Mouse (Mus musculus) hindbrain, embryonic 15.5 days (tissue): Measurements from ENCODE around the gene Phf24. TPM values are rescaled to one million over a fixed set of nuclear protein-coding genes. Genes with fewer than 3 reads are reported as not detected.

Experiments
- ATAC-seq: fragments of 200-750 bp; cut with Nextera tagmentation; 2 replicates; pipeline ENCODE4 v1.8.0; 2017; ENCODE audit warnings: low read depth, moderate number of reproducible peaks, moderate TSS enrichment; ENCODE audit not compliant: low FRiP score
- H3K27ac ChIP-seq: fragments of 300-500 bp; sonication (generic); replicated peaks from 2 replicates; pipeline ENCODE4 v1.5.1; 2015; ENCODE audit warnings: mild to moderate bottlenecking, inconsistent platforms
- H3K27me3 ChIP-seq: fragments of 300-500 bp; sonication (generic); 2 replicates; pipeline ENCODE4 v1.6.1; 2015; ENCODE audit warnings: control low read depth, inconsistent platforms
- H3K36me3 ChIP-seq: fragments of 300-500 bp; sonication (generic); 2 replicates; pipeline ENCODE4 v1.6.1; 2015; ENCODE audit warnings: control low read depth, inconsistent platforms
- H3K4me1 ChIP-seq: fragments of 300-500 bp; sonication (generic); replicated peaks from 2 replicates; pipeline ENCODE4 v1.6.1; 2015; ENCODE audit warnings: control low read depth, inconsistent platforms
- H3K4me2 ChIP-seq: fragments of 300-500 bp; sonication (generic); 2 replicates; pipeline ENCODE4 v1.6.1; 2015; ENCODE audit warnings: moderate library complexity, mild to moderate bottlenecking, inconsistent platforms
- H3K4me3 ChIP-seq: fragments of 300-500 bp; sonication (generic); 2 replicates; pipeline ENCODE4 v1.5.1; 2015; ENCODE audit warnings: mild to moderate bottlenecking, inconsistent platforms
- H3K9ac ChIP-seq: fragments of 300-500 bp; sonication (generic); 2 replicates; pipeline ENCODE4 v1.6.1; 2015; ENCODE audit warnings: inconsistent platforms
- H3K9me3 ChIP-seq: fragments of 300-500 bp; sonication (generic); 2 replicates; pipeline ENCODE4 v1.6.1; 2016; ENCODE audit warnings: control low read depth, inconsistent platforms
- whole genome bisulfite sequencing: fragments of 180-500 bp; shearing (Covaris S2); methylation state at CpG from one replicate; pipeline ENCODE4 v1.1.7; 2015; 5-methylcytosine and 5-hydroxymethylcytosine counted together
- polyA plus RNA-seq: library from polyadenylated mRNA; unstranded; fragments of >200 nt; fragmentation: Nextera tagmentation; extraction: Ambion mirVana; gene quantifications from 2 replicates; pipeline ENCODE4 v1.2.1, GENCODE M21; 2015

The Phf24 gene
- polyA plus RNA-seq, 1 experiment from 2014 or later: 39.3 TPM

DNA sequence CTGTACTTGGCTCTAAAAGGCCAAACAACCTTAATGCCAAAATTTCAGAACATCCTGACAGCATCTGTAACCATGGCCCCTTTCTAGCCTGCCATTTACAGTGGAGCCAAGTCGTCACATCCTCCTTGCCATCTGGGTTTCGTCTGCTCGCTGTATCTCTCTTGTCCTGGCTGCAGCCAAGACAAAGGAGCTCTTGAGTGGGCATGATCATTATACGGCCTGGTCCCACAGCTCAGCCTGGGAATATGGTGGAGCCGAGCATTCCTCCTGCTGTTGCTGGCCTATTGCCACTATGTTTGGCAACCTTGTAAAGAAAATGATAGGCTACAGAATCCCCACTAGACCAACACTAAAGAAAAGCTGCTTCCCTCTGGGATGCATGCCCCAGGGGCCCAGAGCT lies 26.9 kb downstream of the Phf24 start:
- H3K27ac ChIP-seq: no peak overlapping the region
- no peak overlapping the region for H3K9ac ChIP-seq
- peaks cover 18% of the 10 kb centered on the region for H3K36me3 ChIP-seq
- no peaks in the 10 kb centered on the region for H3K9me3 ChIP-seq
- peaks cover 28% of the 10 kb centered on the region for H3K4me1 ChIP-seq
- H3K4me2 ChIP-seq: no peak overlapping the region
- H3K4me3 ChIP-seq: no peak overlapping the region
- ATAC-seq: no peak
- 54% methylated on average over 5 of the region's 5 CpGs for WGBS
- H3K27me3 ChIP-seq: no peaks in the 10 kb centered on the region

DNA sequence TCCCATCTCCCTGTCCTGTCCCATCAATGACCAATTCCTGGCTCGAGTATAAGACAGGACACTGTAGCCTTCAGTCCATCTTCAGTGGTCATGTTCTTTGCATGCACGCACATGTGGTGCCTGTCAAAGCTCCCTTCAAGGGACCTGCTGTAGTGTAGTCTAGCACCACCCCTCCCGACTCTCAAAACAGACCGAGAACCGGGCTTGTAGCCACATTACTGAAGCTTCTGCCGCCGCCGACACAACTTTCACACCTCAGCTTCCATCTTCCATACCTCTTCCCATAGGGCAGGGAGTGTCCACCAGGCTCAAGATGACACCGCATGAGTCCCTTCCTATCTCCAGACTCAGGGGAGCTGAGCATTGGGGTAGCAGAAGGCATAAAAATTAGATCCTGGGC lies 27.7 kb downstream of the Phf24 start:
- no peak for ATAC-seq
- H3K27ac ChIP-seq: no peak overlapping the region
- H3K4me2 ChIP-seq: no peak overlapping the region
- peaks cover 37% of the 10 kb centered on the region for H3K4me1 ChIP-seq
- H3K27me3 ChIP-seq: no peaks in the 10 kb centered on the region
- no peak overlapping the region for H3K9ac ChIP-seq
- H3K4me3 ChIP-seq: no peak overlapping the region
- WGBS: 89% methylated on average over 9 of the region's 9 CpGs
- H3K9me3 ChIP-seq: no peaks in the 10 kb centered on the region
- H3K36me3 ChIP-seq: peaks cover 15% of the 10 kb centered on the region

DNA sequence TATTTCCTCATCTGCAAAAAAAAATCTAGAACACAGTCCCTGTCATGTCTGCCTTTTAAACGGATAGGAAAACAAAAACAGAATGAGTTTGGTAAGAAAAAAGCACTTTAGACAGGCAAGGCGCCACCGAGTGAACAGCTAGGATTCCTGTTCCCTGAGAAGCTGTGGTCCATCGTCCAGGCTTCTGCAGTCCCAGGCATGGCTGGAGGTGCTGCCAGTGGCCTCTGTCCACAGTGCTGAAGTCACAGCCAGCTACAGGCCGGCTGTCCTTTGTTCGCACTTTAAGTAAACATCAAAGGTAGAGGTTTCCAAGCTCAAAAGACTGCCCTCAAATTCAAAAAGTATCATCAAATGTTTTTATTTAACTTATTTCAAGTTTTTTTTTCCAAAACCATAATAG lies 28.6 kb downstream of the Phf24 start:
- 19% methylated on average over 6 of the region's 6 CpGs for WGBS
- H3K4me1 ChIP-seq: peaks cover 39% of the 10 kb centered on the region

DNA sequence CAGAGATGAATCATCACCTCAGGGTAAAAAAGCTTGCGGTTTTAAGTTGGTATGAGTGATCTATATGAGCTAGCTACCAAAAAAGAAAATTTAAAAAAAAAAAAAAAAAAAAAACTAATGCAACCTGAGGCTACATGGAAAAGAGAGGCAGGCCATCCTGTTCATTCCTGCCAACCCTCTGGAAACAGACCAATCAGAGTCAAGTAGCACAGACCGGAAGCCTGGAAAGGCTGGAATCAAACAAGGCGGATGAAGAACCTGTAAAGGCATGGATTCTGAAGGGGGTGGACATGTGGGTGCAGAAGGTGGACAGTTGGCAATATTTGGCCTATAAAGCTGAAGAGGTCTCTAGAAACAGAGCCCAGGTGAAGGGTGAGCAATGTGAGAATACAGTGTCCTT lies 29.0 kb downstream of the Phf24 start:
- WGBS: 84% methylated on average over 3 of the region's 3 CpGs
- peaks cover 3% of the 10 kb centered on the region; the same call in 1 of the 2 replicates for H3K36me3 ChIP-seq
- no peaks in the 10 kb centered on the region for H3K9me3 ChIP-seq
- no peak overlapping the region; the same call in 1 of the 2 replicates for H3K27ac ChIP-seq
- H3K4me2 ChIP-seq: no peak overlapping the region
- H3K4me3 ChIP-seq: no peak overlapping the region
- H3K4me1 ChIP-seq: peaks cover 41% of the 10 kb centered on the region
- no peaks in the 10 kb centered on the region for H3K27me3 ChIP-seq
- H3K9ac ChIP-seq: no peak overlapping the region
- ATAC-seq: no peak

More for the DNA sequence above, 28.6 kb downstream of the Phf24 start:
- no peak for ATAC-seq
- Histone ChIP-seq H3K9ac (no peak overlapping the region), H3K36me3 (peaks cover 7% of the 10 kb centered on the region; the same call in 1 of the 2 replicates), H3K4me2 (no peak overlapping the region), H3K27me3 (no peaks in the 10 kb centered on the region), H3K9me3 (no peaks in the 10 kb centered on the region), H3K4me3 (no peak overlapping the region), H3K27ac (no peak overlapping the region)

DNA sequence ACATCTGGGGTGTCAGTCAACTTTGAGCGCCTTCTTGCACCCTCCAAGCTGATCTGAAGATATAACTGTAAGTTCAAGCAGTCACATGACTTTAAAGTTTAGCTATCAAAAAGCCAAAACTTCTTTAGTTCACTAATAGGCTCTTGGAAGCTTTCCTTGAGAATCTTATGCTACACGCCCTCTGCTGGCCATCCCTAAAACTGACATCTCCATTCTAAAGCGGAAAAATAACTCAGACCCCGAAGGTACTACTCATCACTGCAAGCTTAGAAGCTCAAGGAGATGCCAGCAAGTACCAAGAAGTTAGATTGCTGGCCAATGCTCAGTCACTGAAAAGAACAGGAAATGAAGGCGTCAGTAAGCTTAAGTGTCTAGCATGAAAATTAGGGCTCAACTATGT lies 29.5 kb downstream of the Phf24 start:
- H3K36me3 ChIP-seq: no peaks in the 10 kb centered on the region
- no peaks in the 10 kb centered on the region for H3K9me3 ChIP-seq
- peak overlapping the region; percentile 81 for H3K27ac ChIP-seq
- no peak for ATAC-seq
- peaks cover 45% of the 10 kb centered on the region for H3K4me1 ChIP-seq
- no peaks in the 10 kb centered on the region for H3K27me3 ChIP-seq
- WGBS: 2% methylated on average over 5 of the region's 5 CpGs
- no peak overlapping the region for H3K4me3 ChIP-seq
- H3K9ac ChIP-seq: no peak overlapping the region
- peak overlapping the region; percentile 36 for H3K4me2 ChIP-seq

DNA sequence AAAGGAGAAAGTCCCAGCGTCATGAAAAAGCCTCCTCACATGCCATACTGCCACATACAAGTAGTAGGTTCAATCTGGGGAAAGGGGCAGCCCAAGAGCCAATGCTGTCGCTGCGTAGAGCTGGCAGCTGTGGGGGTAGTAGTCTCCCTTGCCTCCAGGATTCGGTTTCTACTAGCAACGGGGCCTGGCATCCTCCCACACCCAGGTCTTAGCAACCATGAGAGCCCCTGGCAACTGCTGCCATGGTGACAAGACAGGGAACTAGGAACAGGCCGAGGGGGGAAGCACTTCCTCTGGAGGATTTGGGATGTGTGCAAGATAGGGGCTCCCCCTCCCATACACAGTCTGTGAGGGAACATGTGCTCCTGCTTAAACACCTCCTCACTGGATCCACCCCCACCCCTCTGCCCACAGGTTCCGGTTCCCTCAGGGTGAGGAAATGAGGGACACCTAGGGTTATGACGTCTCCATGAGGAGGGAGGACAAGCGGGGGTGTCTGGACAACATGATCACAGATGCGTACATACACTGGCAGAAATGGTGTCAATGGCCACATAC lies 30.4 kb downstream of the Phf24 start:
- no peaks in the 10 kb centered on the region for H3K9me3 ChIP-seq
- peak; percentile 19 for ATAC-seq
- H3K9ac ChIP-seq: no peak overlapping the region
- peaks cover 54% of the 10 kb centered on the region for H3K4me1 ChIP-seq
- no peaks in the 10 kb centered on the region for H3K36me3 ChIP-seq
- no peak overlapping the region for H3K4me3 ChIP-seq
- peak overlapping the region; percentile 36 for H3K4me2 ChIP-seq
- H3K27me3 ChIP-seq: no peaks in the 10 kb centered on the region
- peak overlapping the region; percentile 81 for H3K27ac ChIP-seq
- 22% methylated on average over 10 of the region's 10 CpGs for WGBS

DNA sequence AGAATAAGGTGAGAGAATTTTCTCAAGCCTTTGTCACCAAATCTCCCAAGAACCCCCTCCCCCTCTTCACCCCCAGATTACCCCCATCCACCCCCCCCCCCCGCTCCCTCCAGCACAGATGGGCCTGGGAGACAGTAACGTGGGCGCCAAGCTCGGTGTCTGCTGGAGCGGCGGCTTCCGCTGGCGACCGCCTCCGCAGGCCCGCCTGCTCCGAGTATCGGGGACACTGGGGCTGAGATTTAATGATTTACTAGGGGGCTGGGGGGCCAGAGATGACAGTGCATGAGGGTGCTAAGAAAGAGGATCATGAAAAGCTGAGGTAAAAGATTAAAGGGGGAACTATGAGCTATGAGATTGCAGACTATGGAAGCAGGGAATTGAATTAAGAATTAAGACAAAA lies 32.1 kb downstream of the Phf24 start:
- no peak overlapping the region for H3K9ac ChIP-seq
- H3K4me2 ChIP-seq: peak overlapping the region; percentile 76; the same call in 1 of the 2 replicates
- no peak for ATAC-seq

DNA sequence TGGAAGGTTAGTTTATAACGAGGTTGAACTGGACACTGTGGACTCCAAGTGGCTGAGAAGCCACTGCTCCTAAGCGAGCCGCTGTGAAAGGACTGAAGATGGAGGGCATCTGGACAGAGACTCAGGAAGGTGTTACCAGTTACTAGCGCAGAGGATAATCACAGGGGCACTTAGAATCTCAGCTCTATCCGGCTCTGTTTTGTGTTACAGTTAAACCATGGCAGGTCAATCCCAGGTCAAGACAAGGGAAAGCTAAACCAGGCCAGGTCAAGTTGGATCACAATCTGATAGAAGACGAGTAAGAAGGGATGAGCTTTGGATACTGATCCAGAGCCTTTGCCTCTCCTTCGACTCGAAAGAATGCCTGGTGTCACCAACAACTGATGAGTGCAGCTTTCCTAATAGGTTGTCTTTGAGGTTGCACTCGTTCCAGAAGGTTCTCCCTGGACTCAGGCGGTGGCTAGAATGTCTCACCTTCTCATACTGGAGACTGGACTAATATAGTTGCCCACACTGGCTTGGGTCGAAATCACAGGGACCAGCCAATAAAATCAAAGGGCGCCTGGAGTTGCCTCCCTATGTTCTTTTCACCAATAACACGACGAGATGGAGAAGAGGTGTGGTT lies 32.7 kb downstream of the Phf24 start:
- peak overlapping the region; percentile 76 for H3K4me3 ChIP-seq
- peak overlapping the region; percentile 25 for H3K9ac ChIP-seq
- H3K27me3 ChIP-seq: no peaks in the 10 kb centered on the region
- peak overlapping the region; percentile 97 for H3K27ac ChIP-seq
- peaks cover 77% of the 10 kb centered on the region for H3K4me1 ChIP-seq
- no peaks in the 10 kb centered on the region for H3K36me3 ChIP-seq
- 15% methylated on average over 14 of the region's 14 CpGs for WGBS
- H3K4me2 ChIP-seq: peak overlapping the region; percentile 76
- ATAC-seq: no peak
- H3K9me3 ChIP-seq: no peaks in the 10 kb centered on the region

More for the DNA sequence above, 32.1 kb downstream of the Phf24 start:
- WGBS: 24% methylated on average over 13 of the region's 13 CpGs
- Histone ChIP-seq H3K27me3 (no peaks in the 10 kb centered on the region), H3K4me3 (no peak overlapping the region), H3K4me1 (peaks cover 71% of the 10 kb centered on the region), H3K36me3 (no peaks in the 10 kb centered on the region), H3K27ac (peak overlapping the region; percentile 97), H3K9me3 (no peaks in the 10 kb centered on the region)

DNA sequence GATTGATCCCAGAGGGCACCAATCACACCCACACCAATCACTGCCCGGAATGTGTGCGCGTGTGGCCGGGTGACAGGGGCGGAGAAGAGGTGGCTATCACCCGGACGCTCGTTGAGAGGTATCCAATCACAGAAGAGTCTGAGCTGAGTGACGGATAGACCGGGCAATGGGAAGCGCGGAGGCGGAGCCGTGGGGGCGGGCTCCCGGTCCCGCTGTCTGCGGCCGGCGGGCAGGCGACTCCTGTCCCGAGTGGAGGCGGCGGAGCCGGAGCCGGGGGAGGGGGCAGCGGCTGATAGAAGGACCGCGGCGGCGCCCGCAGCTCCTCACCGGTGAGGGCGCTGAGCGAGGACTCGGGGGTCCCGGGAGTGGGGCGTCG lies 33.2 kb downstream of the Phf24 start, which contains the start of gene Dnajb5:
Gene Dnajb5 (plus strand): TSS at position 139 of the 376 bp plus-strand sequence.
- Histone ChIP-seq H3K36me3 (no peaks in the 10 kb centered on the region), H3K27ac (peak within 1 kb of the TSS; percentile 97), H3K9ac (peak within 1 kb of the TSS; percentile 93), H3K9me3 (no peaks in the 10 kb centered on the region), H3K4me2 (peak within 1 kb of the TSS; percentile 76), H3K27me3 (no peaks in the 10 kb centered on the region), H3K4me1 (peaks cover 82% of the 10 kb centered on the region), H3K4me3 (peak within 1 kb of the TSS; percentile 76)
- under 1% methylated on average over 37 of the region's 39 CpGs for WGBS
- ATAC-seq: peak; percentile 95

DNA sequence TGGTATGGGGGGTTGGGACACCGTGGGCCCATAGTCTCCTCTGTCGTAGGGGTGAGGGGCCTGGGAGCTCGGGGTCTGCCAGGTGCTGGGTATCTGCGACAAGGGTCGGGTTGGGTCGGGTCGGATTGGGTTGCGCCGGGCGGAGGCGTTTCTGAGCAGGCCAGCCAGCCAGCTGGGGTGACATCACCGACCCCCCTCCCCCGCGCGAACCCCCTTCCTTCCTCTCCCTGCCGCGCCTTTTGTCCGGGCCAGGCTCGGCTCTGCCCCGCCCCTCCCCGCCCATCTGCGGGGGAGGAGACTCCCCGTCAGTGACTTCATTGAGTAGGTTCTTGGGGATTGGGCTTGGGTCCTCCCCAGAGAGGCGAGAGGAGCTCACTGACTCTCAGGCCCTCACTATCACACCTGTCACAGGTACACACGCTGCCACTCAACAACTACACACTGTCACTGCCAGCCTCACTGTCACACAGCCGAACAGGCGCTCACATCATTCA lies 33.7 kb downstream of the Phf24 start:
- no peaks in the 10 kb centered on the region for H3K9me3 ChIP-seq
- H3K4me3 ChIP-seq: peak overlapping the region; percentile 76
- peak; percentile 54 for ATAC-seq
- H3K27ac ChIP-seq: peak overlapping the region; percentile 97
- H3K9ac ChIP-seq: peak overlapping the region; percentile 93
- H3K4me1 ChIP-seq: peaks cover 87% of the 10 kb centered on the region
- no peaks in the 10 kb centered on the region for H3K27me3 ChIP-seq
- WGBS: 2% methylated on average over 14 of the region's 27 CpGs
- H3K4me2 ChIP-seq: peak overlapping the region; percentile 76
- H3K36me3 ChIP-seq: peaks cover 3% of the 10 kb centered on the region; the same call in 1 of the 2 replicates

DNA sequence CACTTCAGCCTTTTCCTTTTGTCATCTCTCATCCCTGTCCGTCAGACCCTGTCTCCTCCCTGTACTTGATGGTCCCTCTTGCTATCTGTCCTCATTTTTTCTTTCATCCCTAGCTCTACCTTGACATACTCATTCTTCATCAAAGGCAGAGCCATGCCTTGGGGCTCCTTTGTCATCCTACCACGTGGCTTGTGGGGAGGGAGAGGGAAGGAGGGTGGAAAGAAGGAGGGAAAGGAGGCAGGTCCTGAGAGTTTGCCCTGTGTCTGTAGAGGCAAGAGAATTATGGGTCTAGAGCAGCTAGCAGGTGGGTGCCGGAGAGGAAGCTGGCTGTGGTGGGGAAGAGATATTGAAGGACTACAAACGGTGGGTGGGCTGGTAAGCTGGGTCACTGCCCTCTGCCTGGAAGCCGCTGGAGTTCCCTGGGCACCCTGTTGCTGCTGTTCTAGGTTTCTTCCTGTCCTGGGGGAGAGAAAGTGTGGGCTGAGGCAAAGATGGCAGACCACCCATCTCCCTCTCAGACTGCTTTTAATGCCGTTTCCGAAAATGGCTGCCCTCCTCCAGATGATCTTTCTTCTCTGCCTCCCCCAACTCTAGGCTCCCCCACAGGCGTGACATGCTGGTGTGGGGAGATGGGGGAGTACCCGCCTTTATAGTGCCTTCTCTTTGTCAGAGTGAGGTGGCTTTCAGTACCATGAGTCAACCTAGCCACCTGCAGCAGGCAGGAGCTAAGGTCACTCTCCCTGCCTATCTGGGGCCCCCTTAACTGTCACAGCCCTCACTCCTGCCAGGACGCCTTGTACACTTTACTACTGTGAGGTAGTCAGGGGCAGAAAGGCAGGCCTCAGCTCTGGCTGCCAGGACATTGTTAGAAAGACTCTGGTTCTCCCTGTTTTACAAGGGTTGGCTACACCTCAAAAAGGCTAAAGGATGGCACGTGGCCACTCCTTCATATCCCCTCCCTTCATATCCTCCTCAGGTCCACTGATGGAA lies 35.0 kb downstream of the Phf24 start:
- ATAC-seq: no peak

More for the DNA sequence above, 35.0 kb downstream of the Phf24 start:
- Histone ChIP-seq H3K9me3 (no peaks in the 10 kb centered on the region), H3K4me1 (peaks cover 77% of the 10 kb centered on the region), H3K4me2 (peak overlapping the region; percentile 76), H3K4me3 (peak overlapping the region; percentile 76), H3K27ac (peak overlapping the region; percentile 97), H3K9ac (peak overlapping the region; percentile 93), H3K36me3 (peaks cover 15% of the 10 kb centered on the region), H3K27me3 (no peaks in the 10 kb centered on the region)
- WGBS: 47% methylated on average over 11 of the region's 11 CpGs
